Mouse (Mus musculus) kidney, embryonic 16.5 days (tissue): Measurements from ENCODE around the gene Gm12569. TPM values are rescaled to one million over a fixed set of nuclear protein-coding genes. Genes with fewer than 3 reads are reported as not detected.

Experiments used
- ATAC-seq: fragments of 200-750 bp; cut with Nextera tagmentation; 2 replicates; pipeline ENCODE4 v1.8.0; 2017; ENCODE audit warnings: moderate TSS enrichment; ENCODE audit not compliant: low FRiP score, low TSS enrichment
- H3K27ac ChIP-seq: fragments of 300-500 bp; sonication (generic); 2 replicates; pipeline ENCODE4 v1.5.1; 2014; ENCODE audit warnings: low read length
- H3K27me3 ChIP-seq: fragments of 300-500 bp; sonication (generic); 2 replicates; pipeline ENCODE4 v1.6.1; 2014; ENCODE audit warnings: low read length, control low read depth, mixed read lengths; ENCODE audit not compliant: insufficient read depth
- H3K36me3 ChIP-seq: fragments of 300-500 bp; sonication (generic); 2 replicates; pipeline ENCODE4 v1.6.1; 2014; ENCODE audit warnings: low read length, control low read depth, mixed read lengths; ENCODE audit not compliant: insufficient read depth
- H3K4me1 ChIP-seq: fragments of 300-500 bp; sonication (generic); 2 replicates; pipeline ENCODE4 v1.6.1; 2014; ENCODE audit warnings: low read length, control low read depth, mixed read lengths; ENCODE audit not compliant: insufficient read depth
- H3K4me2 ChIP-seq: fragments of 300-500 bp; sonication (generic); replicated peaks from 2 replicates; pipeline ENCODE4 v1.6.1; 2014; ENCODE audit warnings: low read depth, low read length
- H3K4me3 ChIP-seq: fragments of 300-500 bp; sonication (generic); 2 replicates; pipeline ENCODE4 v1.5.1; 2014; ENCODE audit warnings: mild to moderate bottlenecking, low read length
- H3K9ac ChIP-seq: fragments of 300-500 bp; sonication (generic); replicated peaks from 2 replicates; pipeline ENCODE4 v1.6.1; 2014; ENCODE audit warnings: low read length
- H3K9me3 ChIP-seq: fragments of 300-500 bp; sonication (generic); 2 replicates; pipeline ENCODE4 v1.6.1; 2016; ENCODE audit warnings: low read length, control low read depth
- WGBS: fragments of 180-500 bp; shearing (Covaris S2); extraction: QIAGEN DNeasy Blood & Tissue Kit; methylation state at CpG from one replicate; pipeline ENCODE4 v1.1.7; 2014; 5-methylcytosine and 5-hydroxymethylcytosine counted together
- polyA plus RNA-seq: library from polyadenylated mRNA; unstranded; fragments of >200 nt; fragmentation: Nextera tagmentation; extraction: Ambion mirVana; gene quantifications from 2 replicates; pipeline ENCODE4 v1.2.1, GENCODE M21; 2015

The Gm12569 gene
- polyA plus RNA-seq, 1 experiment from 2014 or later = not detected

DNA sequence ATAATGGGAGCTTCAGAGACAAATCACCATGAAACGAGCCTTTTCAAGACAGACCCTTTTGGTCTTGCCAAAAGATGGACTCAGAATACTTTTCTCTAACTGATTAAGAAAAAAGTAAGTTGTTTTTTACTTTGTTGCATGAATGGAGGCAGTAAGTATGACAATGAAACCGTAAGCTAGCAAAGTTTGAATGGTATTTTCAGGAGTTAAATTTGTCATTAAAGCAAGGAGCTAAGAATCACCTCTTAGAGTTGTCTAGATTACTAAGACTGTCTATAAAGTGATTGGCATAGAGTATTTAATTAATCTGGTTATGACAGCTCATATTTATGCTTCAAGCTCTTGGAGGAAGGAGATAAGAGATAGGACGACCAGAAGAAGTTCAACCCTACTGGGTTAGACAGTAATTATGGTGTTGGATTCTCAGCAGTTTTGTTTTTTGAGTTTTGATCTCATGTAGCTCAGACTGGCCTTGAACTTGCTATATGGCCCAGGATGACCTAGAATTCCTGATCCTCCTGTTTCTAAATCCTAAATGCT, 41.5 kb downstream of the Gm12569 start, which contains the start of gene Clk4:
TSS of gene Clk4 (plus strand) at position 51 of the 540 bp plus-strand sequence.
- Histone ChIP-seq H3K4me3 (peak within 1 kb of the TSS; percentile 96), H3K36me3 (no peaks in the 10 kb centered on the region), H3K27me3 (no peaks in the 10 kb centered on the region), H3K4me2 (peak within 1 kb of the TSS; percentile 83), H3K4me1 (peaks cover 21% of the 10 kb centered on the region), H3K9me3 (no peaks in the 10 kb centered on the region), H3K27ac (peak within 1 kb of the TSS; percentile 84), H3K9ac (peak within 1 kb of the TSS; percentile 98)
- 75% methylated on average over 3 of the region's 3 CpGs for WGBS
- no peak for ATAC-seq

DNA sequence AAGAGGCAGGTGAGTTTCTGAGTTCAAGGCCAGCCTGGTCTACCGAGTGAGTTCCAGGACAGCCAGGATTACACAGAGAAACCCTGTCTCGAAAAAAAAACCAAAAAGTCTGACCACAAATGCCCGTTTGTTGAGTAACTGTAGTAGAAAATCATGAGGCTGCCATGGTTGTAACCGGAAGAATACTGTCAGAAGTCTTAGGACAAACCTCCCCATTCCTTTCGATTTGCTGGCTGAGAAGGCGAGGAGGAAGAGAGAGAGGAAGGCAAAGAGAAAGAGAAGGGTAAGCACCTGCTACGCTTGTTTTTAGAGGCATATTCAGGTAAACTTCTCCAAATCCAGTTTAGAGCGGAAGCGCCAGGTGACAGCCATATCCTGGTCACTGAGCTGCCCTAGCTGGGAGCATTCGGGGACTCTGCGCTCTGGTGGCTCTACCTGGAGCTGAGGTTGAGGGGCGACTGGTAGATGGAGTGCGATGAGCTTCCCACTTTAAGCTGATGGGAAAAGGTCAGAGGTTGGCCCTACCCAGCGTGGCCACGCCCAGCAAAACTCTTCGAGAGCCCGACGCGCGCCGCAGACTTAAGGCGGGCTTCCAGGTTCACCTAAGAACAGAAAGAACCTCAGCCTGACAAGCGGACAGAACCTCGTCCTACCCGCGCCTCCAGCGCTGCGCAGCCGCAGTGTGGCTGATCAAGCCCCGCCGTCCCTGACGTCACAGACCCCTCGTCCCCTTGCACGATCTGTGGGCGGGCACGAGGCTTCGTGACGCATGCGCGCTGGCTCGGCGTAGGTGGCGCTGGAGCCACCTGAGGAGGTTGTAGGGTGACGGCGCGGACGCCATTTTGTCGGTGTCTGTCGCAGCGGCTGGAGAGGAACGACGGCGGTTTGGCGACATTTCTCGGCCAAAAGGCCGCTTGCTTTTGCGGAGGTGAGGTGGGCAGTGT, 42.3 kb downstream of the Gm12569 start, which contains the start of gene BC049762:
TSS of gene BC049762 (minus strand) at position 705 of the 944 bp plus-strand sequence.
- WGBS = 8% methylated on average over 57 of the region's 57 CpGs
- peak within 1 kb of the TSS; percentile 96 for H3K4me3 ChIP-seq
- peak within 1 kb of the TSS; percentile 94 for H3K27ac ChIP-seq
- H3K4me1 ChIP-seq = peaks cover 21% of the 10 kb centered on the region
- H3K27me3 ChIP-seq = no peaks in the 10 kb centered on the region
- H3K4me2 ChIP-seq = peak within 1 kb of the TSS; percentile 83
- H3K9ac ChIP-seq = peak within 1 kb of the TSS; percentile 98
- no peaks in the 10 kb centered on the region for H3K9me3 ChIP-seq
- H3K36me3 ChIP-seq = no peaks in the 10 kb centered on the region
- ATAC-seq = peak; percentile 99

DNA sequence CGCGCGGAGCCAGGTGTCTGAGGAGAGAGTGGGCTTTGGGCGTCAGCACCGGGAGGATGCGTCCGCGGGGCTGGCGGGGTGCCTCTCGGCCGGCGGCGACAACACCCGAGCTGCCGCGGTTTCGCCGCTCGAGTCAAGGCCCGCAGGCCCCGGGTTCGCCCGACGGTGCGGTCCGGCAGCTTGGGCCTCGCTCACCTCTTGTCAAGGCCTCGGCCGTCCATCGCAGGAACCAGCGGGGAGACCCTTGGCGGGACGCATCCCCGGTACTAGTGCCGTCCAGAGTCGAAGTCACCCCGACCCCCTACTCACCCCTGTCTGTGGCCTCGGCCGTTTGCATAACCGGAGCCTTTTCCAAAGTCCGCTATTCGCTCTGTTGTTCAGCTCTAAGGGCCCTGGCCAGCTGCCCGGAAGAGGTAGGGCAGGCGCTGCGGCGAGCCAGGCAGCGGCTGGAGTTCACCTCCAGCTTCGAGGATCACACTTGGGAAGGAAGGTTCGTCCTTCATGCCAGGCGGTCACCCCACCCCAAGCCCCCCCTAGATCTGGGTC, 43.1 kb downstream of the Gm12569 start:
- H3K9ac ChIP-seq = peak overlapping the region; percentile 98

DNA sequence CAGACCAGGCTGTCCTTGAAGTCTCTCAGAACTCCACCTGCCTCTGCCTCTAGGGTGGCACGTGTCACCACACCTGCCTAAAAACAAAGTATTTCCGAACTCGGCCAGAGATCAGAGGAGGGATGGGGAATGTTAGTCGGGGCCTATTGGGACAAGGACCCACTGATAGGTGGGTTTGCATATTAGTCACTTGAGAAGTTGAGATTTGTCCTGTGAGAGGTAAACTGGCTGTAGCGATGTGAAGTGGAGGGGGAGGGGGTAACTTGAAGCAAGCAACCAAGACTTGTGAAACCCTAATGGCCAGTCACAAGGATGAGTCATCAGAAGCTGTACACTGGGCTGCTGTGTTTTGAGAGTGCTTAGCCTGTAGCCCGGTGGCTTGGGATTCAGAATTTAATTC, 44.1 kb downstream of the Gm12569 start:
- no peaks in the 10 kb centered on the region for H3K9me3 ChIP-seq
- no peak for ATAC-seq
- H3K36me3 ChIP-seq = no peaks in the 10 kb centered on the region
- peaks cover 21% of the 10 kb centered on the region for H3K4me1 ChIP-seq
- no peaks in the 10 kb centered on the region for H3K27me3 ChIP-seq
- peak overlapping the region; percentile 96 for H3K4me3 ChIP-seq
- H3K9ac ChIP-seq = peak overlapping the region; percentile 52
- WGBS = 5% methylated on average over 6 of the region's 6 CpGs
- no peak overlapping the region for H3K27ac ChIP-seq
- peak overlapping the region; percentile 83 for H3K4me2 ChIP-seq

More for the DNA sequence above, 43.1 kb downstream of the Gm12569 start:
- 0% methylated on average over 50 of the region's 50 CpGs for WGBS
- no peaks in the 10 kb centered on the region for H3K36me3 ChIP-seq
- H3K9me3 ChIP-seq = no peaks in the 10 kb centered on the region
- H3K4me3 ChIP-seq = peak overlapping the region; percentile 96
- H3K4me1 ChIP-seq = peaks cover 21% of the 10 kb centered on the region
- H3K27me3 ChIP-seq = no peaks in the 10 kb centered on the region
- peak; percentile 69 for ATAC-seq
- peak overlapping the region; percentile 83 for H3K4me2 ChIP-seq
- peak overlapping the region; percentile 94 for H3K27ac ChIP-seq

DNA sequence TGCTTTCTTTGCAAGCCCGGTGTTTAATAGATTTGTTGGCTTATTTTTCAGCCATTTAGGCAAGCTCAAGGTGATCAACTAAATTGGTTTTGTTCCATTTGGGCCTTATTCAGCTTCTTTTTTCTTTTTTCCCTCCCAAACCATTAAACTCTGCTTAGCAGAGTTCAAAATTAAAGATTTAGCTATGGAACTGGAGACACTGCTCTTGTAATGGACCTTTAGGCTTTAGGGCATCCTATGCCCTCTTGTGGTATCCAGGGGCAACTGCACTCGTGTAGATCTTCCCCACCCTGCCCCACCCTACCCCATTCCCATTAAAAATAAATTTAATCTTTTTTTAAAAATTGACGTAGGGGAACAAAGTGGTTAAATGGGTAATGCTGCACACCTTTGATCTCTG, 45.1 kb downstream of the Gm12569 start:
- Histone ChIP-seq H3K27me3 (no peaks in the 10 kb centered on the region), H3K4me1 (peaks cover 21% of the 10 kb centered on the region), H3K9ac (no peak overlapping the region), H3K27ac (no peak overlapping the region), H3K4me3 (no peak overlapping the region), H3K36me3 (0 out of 2 replicates have a peak, but pooled peaks cover 3% of the 10 kb centered on the region), H3K9me3 (no peaks in the 10 kb centered on the region), H3K4me2 (peak overlapping the region; percentile 83)
- no peak for ATAC-seq
- 49% methylated on average over 3 of the region's 3 CpGs for WGBS

DNA sequence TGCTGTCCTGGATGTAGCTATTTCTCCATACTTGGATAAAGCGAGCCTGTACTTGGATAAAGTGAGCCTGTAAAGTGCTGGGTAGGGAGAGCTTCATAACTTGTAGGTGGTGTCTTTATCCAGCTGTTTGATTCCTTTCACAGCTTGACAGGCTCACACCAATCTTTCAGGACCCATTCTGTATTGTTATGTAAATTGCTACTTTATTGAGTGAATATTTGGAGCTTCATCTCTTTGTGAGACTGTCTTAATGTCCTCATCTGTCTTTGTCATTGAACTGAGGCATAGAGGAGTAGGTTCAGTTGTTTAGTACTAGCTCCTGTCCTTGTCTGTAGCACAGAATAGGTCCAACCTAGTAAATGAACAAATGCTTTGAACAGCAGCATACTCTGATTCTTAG, 54.1 kb downstream of the Gm12569 start:
- ATAC-seq = no peak
- Histone ChIP-seq H3K27ac (no peak overlapping the region), H3K4me2 (no peak overlapping the region), H3K4me1 (no peaks in the 10 kb centered on the region), H3K36me3 (peaks cover 47% of the 10 kb centered on the region), H3K27me3 (no peaks in the 10 kb centered on the region), H3K4me3 (no peak overlapping the region), H3K9ac (no peak overlapping the region), H3K9me3 (no peaks in the 10 kb centered on the region)
- WGBS = 92% methylated on average over 1 of the region's 1 CpGs

Other genes starting within 250 kb of the Gm12569 start
- gene Olfr1377, start 238.5 kb upstream of the Gm12569 start, polyA plus RNA-seq = not detected in 2 replicates
- not detected in 2 replicates for gene Olfr51, start 216.9 kb upstream of the Gm12569 start, polyA plus RNA-seq
- not detected in 2 replicates for gene Olfr54, start 206.2 kb upstream of the Gm12569 start, polyA plus RNA-seq
- gene Olfr1375, start 172.4 kb upstream of the Gm12569 start, polyA plus RNA-seq = not detected in 2 replicates
- 13.5 and 14.2 TPM in 2 replicates for gene Zfp354a, start 161.2 kb upstream of the Gm12569 start, polyA plus RNA-seq
- gene Clk4, start 41.3 kb downstream of the Gm12569 start, polyA plus RNA-seq = 113 and 128 TPM in 2 replicates
- 0.21 and 0.29 TPM in 2 replicates for gene BC049762, start 42.6 kb downstream of the Gm12569 start, polyA plus RNA-seq
- gene Col23a1, start 69.4 kb downstream of the Gm12569 start, polyA plus RNA-seq = 5.2 and 5.8 TPM in 2 replicates